Mouse (Mus musculus): ENCODE measurements around the gene Jmjd6. TPM values are rescaled to one million over a fixed set of nuclear protein-coding genes. Genes with fewer than 3 reads are reported as not detected.
"Not testable (repeated sequence)": the region's sequence is repeated elsewhere in the genome, so short reads cannot be mapped to it uniquely, and the experiment has no call there.

Jmjd6 gene
- polyA plus RNA-seq, 1 experiment from 2014 or later = 74.7 TPM

DNA sequence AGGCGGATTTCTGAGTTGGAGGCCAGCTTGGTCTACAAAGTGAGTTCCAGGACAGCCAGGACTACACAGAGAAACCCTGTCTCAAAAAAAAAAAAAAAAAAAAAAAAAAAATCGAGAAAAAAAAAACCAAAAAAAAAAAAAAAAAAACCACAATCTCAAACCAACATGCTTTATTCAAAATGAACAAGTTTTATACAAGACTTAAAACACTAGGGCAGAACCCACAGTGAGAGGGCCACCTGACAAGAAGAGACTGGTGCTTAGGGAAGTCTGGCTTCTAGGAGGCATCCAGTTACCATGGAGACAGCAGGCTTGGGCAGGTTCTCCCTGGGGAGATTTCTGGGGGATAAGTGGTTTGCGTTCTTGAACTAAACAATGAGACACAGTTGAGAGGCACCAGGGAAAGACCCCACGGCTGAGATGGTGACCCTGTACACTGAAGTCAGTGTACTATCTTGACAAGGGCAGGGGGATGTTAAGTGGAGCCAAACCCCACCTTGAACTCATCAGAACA is 11.0 kb downstream of the Jmjd6 start:
- Histone ChIP-seq H3K27ac (peak overlapping the region; percentile 58; the same call in 1 of the 2 replicates), H3K9ac (peak overlapping the region; percentile 15; the same call in 1 of the 2 replicates)

GRCm38 (mm10) chr11:116827534-116828165 is 15.6 kb downstream of the Jmjd6 start, which contains the start of gene Mxra7:
Mxra7 (minus strand) TSS chr11:116828046.
- Histone ChIP-seq H3K4me1 (replicated peaks) (peaks cover 45% of the 10 kb centered on the region), H3K27ac (peak within 1 kb of the TSS; percentile 88), H3K4me3 (peak within 1 kb of the TSS; percentile 73), H3K27me3 (no peaks in the 10 kb centered on the region), H3K36me3 (peaks cover 7% of the 10 kb centered on the region; the same call in 1 of the 2 replicates), H3K9ac (peak within 1 kb of the TSS; percentile 91), H3K9me3 (no peaks in the 10 kb centered on the region), H3K4me2 (peak within 1 kb of the TSS; percentile 82)
- WGBS = under 1% methylated on average over 65 of the region's 71 CpGs
- ATAC-seq (ENCODE audit: low FRiP score) = peak; percentile 32

More for the DNA sequence above, 11.0 kb downstream of the Jmjd6 start:
- ATAC-seq (ENCODE audit: low FRiP score) = no peak
- H3K4me1 ChIP-seq (replicated peaks) = peaks cover 26% of the 10 kb centered on the region
- H3K27me3 ChIP-seq = no peaks in the 10 kb centered on the region
- 36% methylated on average over 3 of the region's 4 CpGs for WGBS
- no peaks in the 10 kb centered on the region for H3K9me3 ChIP-seq
- H3K36me3 ChIP-seq = peaks cover 51% of the 10 kb centered on the region
- no peak overlapping the region for H3K4me3 ChIP-seq
- H3K4me2 ChIP-seq = no peak overlapping the region

- ATAC-seq (ENCODE audit: low FRiP score) = peak; percentile 33
These were observed 16.4 kb downstream of the Jmjd6 start for GRCm38 (mm10) chr11:116826550-116827504.

GRCm38 (mm10) chr11:116825230-116825629 is 18.0 kb downstream of the Jmjd6 start:
- 16% methylated on average over 5 of the region's 5 CpGs for WGBS
- Histone ChIP-seq H3K27me3 (no peaks in the 10 kb centered on the region), H3K4me1 (replicated peaks) (peaks cover 63% of the 10 kb centered on the region), H3K27ac (peak overlapping the region; percentile 88), H3K4me3 (peak overlapping the region; percentile 73), H3K9me3 (no peaks in the 10 kb centered on the region), H3K4me2 (peak overlapping the region; percentile 82), H3K9ac (peak overlapping the region; percentile 68), H3K36me3 (no peaks in the 10 kb centered on the region)
- ATAC-seq (ENCODE audit: low FRiP score) = no peak

More at GRCm38 (mm10) chr11:116826550-116827504, 16.4 kb downstream of the Jmjd6 start:
- WGBS = 9% methylated on average over 17 of the region's 17 CpGs
- peaks cover 48% of the 10 kb centered on the region for H3K4me1 ChIP-seq (replicated peaks)
- H3K4me2 ChIP-seq = peak overlapping the region; percentile 82
- H3K4me3 ChIP-seq = peak overlapping the region; percentile 73
- peaks cover 7% of the 10 kb centered on the region; the same call in 1 of the 2 replicates for H3K36me3 ChIP-seq
- no peaks in the 10 kb centered on the region for H3K9me3 ChIP-seq
- no peaks in the 10 kb centered on the region for H3K27me3 ChIP-seq
- H3K9ac ChIP-seq = peak overlapping the region; percentile 91
- H3K27ac ChIP-seq = peak overlapping the region; percentile 88

- ATAC-seq (ENCODE audit: low FRiP score); H3K27me3 ChIP-seq; H3K27ac ChIP-seq; H3K9me3 ChIP-seq; H3K4me3 ChIP-seq; H3K4me2 ChIP-seq; H3K9ac ChIP-seq; H3K36me3 ChIP-seq: not testable (repeated sequence)
- peaks cover 77% of the 10 kb centered on the region for H3K4me1 ChIP-seq (replicated peaks)
- WGBS = 95% methylated on average over 10 of the region's 10 CpGs
These were observed 19.4 kb downstream of the Jmjd6 start for GRCm38 (mm10) chr11:116823885-116824284.

DNA sequence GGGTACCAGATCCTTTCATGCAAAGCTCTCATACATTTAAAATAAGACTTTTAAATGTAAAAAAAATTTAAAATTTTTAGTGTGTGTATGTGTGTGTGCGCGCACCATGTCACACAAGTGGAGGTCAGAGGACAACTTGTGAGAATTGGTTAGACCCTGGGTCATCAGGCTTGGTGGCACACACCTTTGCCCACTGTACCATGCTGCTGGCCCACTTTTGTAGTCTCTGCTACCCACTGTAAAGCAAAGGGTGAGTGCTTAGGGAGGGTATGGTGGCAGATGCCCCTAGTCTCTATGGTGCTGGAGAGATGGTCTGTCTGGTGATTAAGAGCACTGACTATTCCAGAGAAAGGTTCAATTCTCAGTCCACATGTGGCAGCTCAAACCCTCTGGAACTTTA is 20.0 kb downstream of the Jmjd6 start:
- peaks cover 77% of the 10 kb centered on the region for H3K4me1 ChIP-seq (replicated peaks)
- H3K27me3 ChIP-seq = no peaks in the 10 kb centered on the region
- H3K9me3 ChIP-seq = no peaks in the 10 kb centered on the region
- ATAC-seq (ENCODE audit: low FRiP score) = no peak
- no peak overlapping the region for H3K4me3 ChIP-seq
- no peak overlapping the region for H3K27ac ChIP-seq
- H3K4me2 ChIP-seq = no peak overlapping the region
- H3K36me3 ChIP-seq = no peaks in the 10 kb centered on the region
- no peak overlapping the region for H3K9ac ChIP-seq
- 100% methylated on average over 2 of the region's 2 CpGs for WGBS

GRCm38 (mm10) chr11:116822626-116823025 is 20.6 kb downstream of the Jmjd6 start:
- Histone ChIP-seq H3K36me3 (no peaks in the 10 kb centered on the region), H3K9ac (no peak overlapping the region), H3K4me1 (replicated peaks) (peaks cover 72% of the 10 kb centered on the region), H3K27me3 (no peaks in the 10 kb centered on the region), H3K27ac (peak overlapping the region; percentile 30; the same call in 1 of the 2 replicates), H3K9me3 (no peaks in the 10 kb centered on the region), H3K4me3 (no peak overlapping the region), H3K4me2 (no peak overlapping the region)
- no peak for ATAC-seq (ENCODE audit: low FRiP score)
- WGBS = 92% methylated on average over 10 of the region's 10 CpGs

DNA sequence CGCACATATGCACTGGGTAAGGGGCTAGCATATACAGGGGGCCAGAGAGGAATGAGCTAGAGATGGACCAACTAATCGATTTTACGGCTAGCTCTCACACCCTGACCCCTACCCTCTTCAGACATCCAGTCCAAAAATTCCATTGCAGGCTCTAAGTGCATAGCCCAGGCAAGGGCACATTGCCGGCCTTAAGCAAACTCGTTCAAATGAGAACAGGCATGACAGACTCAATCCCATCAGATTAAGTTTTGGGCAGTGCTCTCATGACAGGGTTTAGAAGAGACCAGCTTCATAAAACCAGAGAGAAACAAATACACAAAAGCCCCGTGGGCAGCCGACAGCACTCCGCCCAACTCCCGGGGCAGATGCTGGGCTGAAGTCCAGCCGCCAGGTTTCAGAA is 21.0 kb downstream of the Jmjd6 start:
- Histone ChIP-seq H3K27me3 (no peaks in the 10 kb centered on the region), H3K4me2 (no peak overlapping the region), H3K9me3 (no peaks in the 10 kb centered on the region), H3K36me3 (no peaks in the 10 kb centered on the region), H3K27ac (0 out of 2 replicates have a peak overlapping the region, but pooled peaks have one; percentile 30), H3K4me3 (no peak overlapping the region), H3K4me1 (replicated peaks) (peaks cover 68% of the 10 kb centered on the region), H3K9ac (no peak overlapping the region)
- no peak for ATAC-seq (ENCODE audit: low FRiP score)
- WGBS = 72% methylated on average over 10 of the region's 10 CpGs

DNA sequence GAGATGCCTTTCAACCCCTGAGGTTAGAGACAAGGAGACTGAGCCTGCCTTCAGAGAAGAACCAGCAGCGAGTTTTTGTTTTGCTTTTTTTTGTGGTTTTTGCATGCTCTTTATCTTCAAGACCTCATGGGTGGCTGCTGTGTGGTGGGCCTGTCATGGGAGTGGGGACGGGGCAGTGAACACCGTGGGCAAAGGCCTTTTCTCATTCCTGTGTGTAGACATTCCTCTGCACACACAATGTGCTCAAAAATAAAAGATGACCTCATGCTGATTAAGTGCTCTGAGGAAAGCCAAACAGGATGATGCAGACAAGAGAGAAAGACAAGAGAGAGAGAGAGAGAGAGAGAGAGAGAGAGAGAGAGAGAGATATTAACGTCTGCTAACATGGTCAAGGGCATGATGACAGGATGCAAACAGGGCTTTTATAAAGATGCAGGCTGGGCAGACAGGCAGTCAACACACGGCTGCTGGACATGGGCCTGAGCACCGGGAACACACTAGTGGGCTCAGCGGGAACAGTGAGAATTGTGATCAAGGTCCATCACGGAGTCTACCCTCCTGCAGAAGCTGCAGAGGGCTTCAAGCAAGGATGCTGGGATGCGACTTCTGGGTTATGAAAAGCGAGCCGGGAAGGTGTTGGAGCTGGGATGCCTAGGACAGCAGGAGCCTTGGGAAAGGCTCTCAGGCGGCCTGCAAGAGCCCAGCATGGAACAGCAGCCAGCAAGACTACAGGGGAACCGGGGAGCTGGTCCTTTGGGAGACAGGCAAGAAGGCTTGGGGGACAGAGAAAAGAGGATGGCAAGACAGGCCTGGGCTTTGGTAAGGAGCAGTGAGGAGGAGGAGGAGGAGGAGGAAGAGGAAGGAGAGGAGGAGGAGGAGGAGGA is 21.9 kb downstream of the Jmjd6 start:
- Histone ChIP-seq H3K4me2 (no peak overlapping the region), H3K27me3 (no peaks in the 10 kb centered on the region), H3K4me3 (no peak overlapping the region), H3K9me3 (no peaks in the 10 kb centered on the region), H3K9ac (peak overlapping the region; percentile 35; the same call in 1 of the 2 replicates), H3K4me1 (replicated peaks) (peaks cover 68% of the 10 kb centered on the region), H3K36me3 (no peaks in the 10 kb centered on the region), H3K27ac (peak overlapping the region; percentile 30)
- 48% methylated on average over 13 of the region's 13 CpGs for WGBS
- no peak for ATAC-seq (ENCODE audit: low FRiP score)

DNA sequence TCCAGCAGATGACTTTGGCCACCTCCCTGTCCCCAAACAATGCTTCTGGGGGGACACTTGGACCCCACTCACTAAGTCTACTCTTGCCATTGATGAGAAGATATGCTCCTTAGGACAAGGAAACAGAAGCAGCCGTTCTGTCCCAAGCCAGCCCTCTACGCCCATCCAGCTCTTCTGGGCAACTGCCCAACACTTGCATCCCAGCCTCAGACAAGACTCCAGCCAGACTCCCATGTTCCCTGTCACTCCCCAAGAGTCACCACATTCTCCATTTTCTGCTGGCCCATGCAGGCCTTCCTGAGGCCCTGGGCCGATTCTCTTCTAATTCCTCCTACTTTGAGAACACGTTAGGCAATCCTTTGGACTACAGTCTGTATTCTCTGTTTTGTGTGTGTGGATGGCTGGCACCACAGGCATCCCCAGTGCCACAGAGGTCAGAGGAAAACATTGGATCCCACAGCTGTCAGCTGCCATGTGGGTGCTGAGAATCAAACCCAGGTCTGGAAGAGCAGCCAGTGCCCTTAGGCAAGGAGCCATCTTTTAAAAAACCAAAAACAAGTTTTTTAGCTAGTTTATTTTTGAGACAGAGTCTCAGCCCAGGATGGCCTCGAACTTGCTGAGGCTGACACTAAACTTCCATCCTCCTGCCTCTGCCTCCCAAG is 23.2 kb downstream of the Jmjd6 start:
- WGBS = 93% methylated on average over 5 of the region's 5 CpGs
- H3K36me3 ChIP-seq = no peaks in the 10 kb centered on the region
- peaks cover 67% of the 10 kb centered on the region for H3K4me1 ChIP-seq (replicated peaks)
- no peak overlapping the region for H3K4me3 ChIP-seq
- no peak for ATAC-seq (ENCODE audit: low FRiP score)
- H3K9ac ChIP-seq = no peak overlapping the region
- H3K27me3 ChIP-seq = no peaks in the 10 kb centered on the region
- H3K9me3 ChIP-seq = no peaks in the 10 kb centered on the region
- H3K4me2 ChIP-seq = no peak overlapping the region
- H3K27ac ChIP-seq = peak overlapping the region; percentile 55

GRCm38 (mm10) chr11:116818722-116819121 is 24.5 kb downstream of the Jmjd6 start:
- Histone ChIP-seq H3K4me3 (no peak overlapping the region), H3K27me3 (no peaks in the 10 kb centered on the region), H3K4me2 (no peak overlapping the region), H3K9me3 (no peaks in the 10 kb centered on the region), H3K36me3 (no peaks in the 10 kb centered on the region), H3K4me1 (replicated peaks) (peaks cover 78% of the 10 kb centered on the region), H3K27ac (peak overlapping the region; percentile 13; the same call in 1 of the 2 replicates), H3K9ac (no peak overlapping the region)
- no peak for ATAC-seq (ENCODE audit: low FRiP score)
- WGBS = 65% methylated on average over 8 of the region's 8 CpGs
